Mouse (Mus musculus): ENCODE measurements around the gene Dot1l. TPM values are rescaled to one million over a fixed set of nuclear protein-coding genes. Genes with fewer than 3 reads are reported as not detected.

Gene Dot1l
- polyA plus RNA-seq, 1 experiment = 130 TPM

DNA sequence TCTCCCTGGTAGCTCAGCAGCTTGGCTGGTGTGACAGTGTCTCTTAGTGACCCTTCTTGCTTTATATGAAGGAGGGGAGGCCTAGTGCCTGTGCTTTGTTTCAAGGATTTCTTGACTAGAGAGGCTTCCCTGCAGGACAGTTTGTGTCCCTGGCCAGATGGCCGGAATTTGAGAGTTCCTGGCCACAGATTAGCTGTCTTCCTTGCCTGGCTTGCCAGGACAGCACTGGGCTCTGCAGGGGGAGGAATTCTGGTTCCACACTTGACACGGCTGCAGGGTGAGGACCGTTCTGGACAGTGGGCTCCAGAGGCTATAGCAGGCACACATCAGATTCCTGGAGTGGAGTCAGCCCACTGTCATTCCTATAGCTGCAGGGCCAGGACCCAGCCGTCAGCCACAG lies 20.7 kb downstream of the Dot1l start:
- TF ChIP-seq GATA1 (IDR thresholded peaks at IDR 0.05; ENCODE audit: low read length) = no peak

DNA sequence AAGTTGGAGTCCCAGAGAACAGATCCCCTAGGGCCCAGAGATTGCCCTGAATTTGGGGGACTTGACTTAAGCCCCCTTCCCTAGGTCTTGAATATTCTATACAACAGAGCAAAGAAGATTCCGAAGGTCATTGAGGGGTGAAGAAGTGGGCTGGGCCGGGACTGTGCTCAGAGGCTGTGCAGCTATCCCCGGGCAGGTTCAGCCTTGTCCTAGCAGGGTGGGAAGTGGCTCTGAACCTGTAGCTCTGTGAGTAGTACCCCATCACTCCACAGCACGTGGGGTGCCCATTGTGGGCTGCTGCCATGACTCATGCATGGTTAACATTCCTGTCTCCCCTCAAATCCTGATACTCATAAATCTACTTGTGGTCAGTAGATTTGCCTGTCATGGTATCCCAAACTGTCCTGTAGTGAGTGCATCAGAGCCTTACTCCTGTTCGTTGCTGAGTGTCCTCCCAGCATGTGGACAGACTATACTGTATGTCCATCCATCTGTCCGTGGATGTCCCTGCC lies 21.4 kb downstream of the Dot1l start:
- no peak for TF ChIP-seq GATA1 (IDR thresholded peaks at IDR 0.05; ENCODE audit: low read length)

DNA sequence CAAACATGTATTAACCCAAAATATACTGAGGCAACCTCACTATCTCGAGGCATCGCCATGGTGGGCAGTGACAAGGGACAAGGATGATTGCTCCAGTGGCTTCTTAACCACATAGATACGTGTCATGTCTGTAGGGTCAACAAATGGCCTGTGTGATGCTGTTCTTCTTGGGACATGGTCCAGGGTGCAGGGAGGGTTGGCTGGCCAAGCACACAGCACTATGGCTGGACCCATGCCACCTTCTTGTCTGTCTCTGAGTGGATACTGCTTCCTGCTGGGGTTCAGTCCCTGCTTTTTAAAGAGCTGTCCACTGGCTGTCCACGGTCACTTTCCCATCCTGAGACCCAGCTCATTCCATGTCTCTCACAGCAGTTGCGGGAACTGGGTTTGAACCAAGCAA lies 22.1 kb downstream of the Dot1l start:
- no peak for TF ChIP-seq GATA1 (IDR thresholded peaks at IDR 0.05; ENCODE audit: low read length)

- TF ChIP-seq GATA1 (IDR thresholded peaks at IDR 0.05; ENCODE audit: low read length) = no peak
These were observed 24.6 kb downstream of the Dot1l start for GRCm38 (mm10) chr10:80779565-80779964.

DNA sequence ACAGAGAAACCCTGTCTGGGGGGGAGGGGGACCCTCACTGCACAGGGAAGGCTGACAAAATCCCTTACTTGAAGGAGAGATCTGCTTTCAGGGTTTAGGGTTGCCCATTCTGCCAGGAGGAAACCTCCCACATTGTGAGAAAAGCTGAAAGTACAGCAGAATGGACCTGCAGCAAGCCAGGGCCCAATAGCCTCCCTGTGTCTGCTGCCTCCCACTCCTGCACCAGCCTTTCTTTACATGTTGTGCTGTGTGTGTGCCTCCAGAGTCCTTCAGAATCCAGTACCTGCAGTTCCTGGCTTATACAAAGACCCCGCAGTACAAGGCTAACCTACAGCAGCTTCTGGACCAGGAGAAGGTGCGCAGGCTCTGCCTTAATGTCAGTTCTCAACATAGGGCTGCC lies 29.3 kb downstream of the Dot1l start:
- TF ChIP-seq GATA1 (IDR thresholded peaks at IDR 0.05; ENCODE audit: low read length) = no peak

DNA sequence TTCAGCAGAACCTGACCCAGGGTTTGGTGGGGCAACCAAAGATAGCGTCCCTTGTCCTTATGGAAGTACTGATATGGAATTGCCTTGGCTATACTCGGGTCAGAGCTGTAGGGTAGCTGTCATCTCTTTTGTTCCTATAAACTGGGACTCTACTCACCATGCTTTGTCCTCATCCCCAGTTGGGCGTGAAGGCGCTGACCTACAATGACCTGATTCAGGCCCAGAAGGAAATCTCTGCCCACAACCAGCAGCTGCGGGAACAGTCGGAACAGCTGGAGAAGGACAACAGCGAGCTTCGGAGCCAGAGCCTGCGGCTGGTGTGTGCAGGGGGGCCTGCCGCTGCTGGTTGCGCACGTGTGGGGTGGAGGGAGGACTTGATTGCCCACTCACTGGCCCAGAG lies 29.9 kb downstream of the Dot1l start:
- no peak for TF ChIP-seq GATA1 (IDR thresholded peaks at IDR 0.05; ENCODE audit: low read length)

DNA sequence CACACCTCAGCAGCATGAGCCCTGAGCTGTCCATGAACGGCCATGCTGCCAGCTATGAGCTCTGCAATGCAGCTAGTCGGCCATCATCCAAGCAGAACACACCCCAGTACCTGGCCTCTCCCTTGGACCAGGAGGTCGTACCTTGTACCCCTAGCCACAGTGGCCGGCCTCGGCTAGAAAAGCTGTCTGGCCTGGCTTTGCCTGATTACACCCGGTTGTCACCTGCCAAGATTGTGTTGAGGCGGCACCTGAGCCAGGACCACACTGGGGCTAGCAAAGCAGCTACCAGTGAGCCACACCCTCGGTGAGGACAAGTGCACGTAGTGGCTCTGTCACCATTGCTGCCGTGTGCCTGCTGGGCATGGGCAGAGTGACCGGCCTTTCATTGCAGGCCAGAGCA lies 31.0 kb downstream of the Dot1l start:
- TF ChIP-seq GATA1 (IDR thresholded peaks at IDR 0.05; ENCODE audit: low read length) = no peak

- TF ChIP-seq GATA1 (IDR thresholded peaks at IDR 0.05; ENCODE audit: low read length) = no peak
These were observed 32.5 kb downstream of the Dot1l start for GRCm38 (mm10) chr10:80787517-80787916.

- no peak for TF ChIP-seq GATA1 (IDR thresholded peaks at IDR 0.05; ENCODE audit: low read length)
These were observed 35.9 kb downstream of the Dot1l start for GRCm38 (mm10) chr10:80790761-80791404.

GRCm38 (mm10) chr10:80791476-80792174 lies 36.6 kb downstream of the Dot1l start:
- no peak for TF ChIP-seq GATA1 (IDR thresholded peaks at IDR 0.05; ENCODE audit: low read length)

- TF ChIP-seq GATA1 (IDR thresholded peaks at IDR 0.05; ENCODE audit: low read length) = no peak
These were observed 37.4 kb downstream of the Dot1l start for GRCm38 (mm10) chr10:80792175-80793032.

DNA sequence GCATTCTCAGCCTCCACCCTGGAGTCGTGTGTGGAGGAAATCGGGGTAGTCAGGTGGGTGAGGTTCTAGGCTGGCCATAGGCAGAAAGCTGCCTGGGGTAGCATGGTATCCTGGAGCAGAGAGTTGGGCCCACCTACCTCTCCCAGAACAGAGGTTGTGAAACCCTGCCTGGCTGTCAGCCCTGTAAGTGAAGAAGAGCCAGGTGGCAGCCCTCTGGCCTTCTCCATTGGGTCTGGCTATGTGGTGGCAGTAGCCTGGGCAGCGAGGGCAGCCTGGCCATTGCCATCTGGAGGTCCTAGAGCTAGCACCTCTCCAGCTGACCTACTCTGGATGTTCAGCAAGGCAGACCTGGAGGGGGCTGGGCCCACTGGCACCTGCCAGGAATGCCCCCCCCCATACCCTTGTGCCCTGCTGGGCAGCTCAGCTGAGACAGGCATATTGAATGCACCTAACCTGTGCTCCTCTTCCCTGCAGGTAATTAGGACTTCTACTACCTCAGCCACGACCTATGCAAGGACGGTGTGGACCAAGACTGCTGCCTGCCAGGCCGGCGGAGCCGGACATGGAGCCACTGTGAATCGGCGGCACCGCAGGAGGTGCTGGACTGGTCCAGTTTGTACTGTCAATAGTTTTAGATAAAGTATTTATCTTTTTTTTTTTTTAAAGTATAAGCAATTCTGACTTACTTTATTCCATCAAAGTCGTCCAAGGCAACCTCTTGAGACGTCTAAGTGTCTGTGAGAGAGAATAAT lies 38.2 kb downstream of the Dot1l start:
- TF ChIP-seq GATA1 (IDR thresholded peaks at IDR 0.05; ENCODE audit: low read length) = no peak

GRCm38 (mm10) chr10:80793803-80794202 lies 38.8 kb downstream of the Dot1l start:
- TF ChIP-seq GATA1 (IDR thresholded peaks at IDR 0.05; ENCODE audit: low read length) = no peak

GRCm38 (mm10) chr10:80794750-80795149 lies 39.7 kb downstream of the Dot1l start:
- TF ChIP-seq GATA1 (IDR thresholded peaks at IDR 0.05; ENCODE audit: low read length) = no peak

GRCm38 (mm10) chr10:80796307-80796848 lies 41.4 kb downstream of the Dot1l start:
- TF ChIP-seq GATA1 (IDR thresholded peaks at IDR 0.05; ENCODE audit: low read length) = no peak
